Mouse (Mus musculus) neural tube, embryonic 11.5 days (tissue): ENCODE data around the gene Olfr631. TPM values are rescaled to one million over a fixed set of nuclear protein-coding genes. Genes with fewer than 3 reads are reported as not detected.

ENCODE experiments used
- ATAC-seq: fragments of 200-750 bp; cut with Nextera tagmentation; 2 replicates; pipeline ENCODE4 v1.8.0; 2017; ENCODE audit warnings: moderate number of reproducible peaks, mild to moderate bottlenecking, moderate TSS enrichment, moderate library complexity; ENCODE audit not compliant: insufficient read depth, low FRiP score, low TSS enrichment
- DNase-seq: peaks from one replicate; pipeline ENCODE4 v3.0.0-alpha.2; 2015; ENCODE audit warnings: low spot score
- H3K27ac ChIP-seq: fragments of 300-500 bp; sonication (generic); 2 replicates; pipeline ENCODE4 v1.5.1; 2014; ENCODE audit warnings: low read depth, mild to moderate bottlenecking, low read length
- H3K27me3 ChIP-seq: fragments of 300-500 bp; sonication (generic); 2 replicates; pipeline ENCODE4 v1.6.1; 2014; ENCODE audit warnings: mild to moderate bottlenecking, low read length, mixed read lengths; ENCODE audit not compliant: control insufficient read depth, insufficient read depth
- H3K36me3 ChIP-seq: fragments of 300-500 bp; sonication (generic); 2 replicates; pipeline ENCODE4 v1.6.1; 2014; ENCODE audit warnings: mild to moderate bottlenecking, low read length, moderate library complexity, mixed read lengths; ENCODE audit not compliant: control insufficient read depth, insufficient read depth
- H3K4me1 ChIP-seq: fragments of 300-500 bp; sonication (generic); 2 replicates; pipeline ENCODE4 v1.6.1; 2014; ENCODE audit warnings: low read length, mixed read lengths; ENCODE audit not compliant: control insufficient read depth, insufficient read depth
- H3K4me2 ChIP-seq: fragments of 300-500 bp; sonication (generic); 2 replicates; pipeline ENCODE4 v1.6.1; 2014; ENCODE audit warnings: low read depth, mild to moderate bottlenecking, moderate library complexity
- H3K4me3 ChIP-seq: fragments of 300-500 bp; sonication (generic); 2 replicates; pipeline ENCODE4 v1.5.1; 2014; ENCODE audit warnings: low read depth, low read length
- H3K9ac ChIP-seq: fragments of 300-500 bp; sonication (generic); 2 replicates; pipeline ENCODE4 v1.6.1; 2014; ENCODE audit warnings: mild to moderate bottlenecking, low read length
- H3K9me3 ChIP-seq: fragments of 300-500 bp; sonication (generic); 2 replicates; pipeline ENCODE4 v1.6.1; 2016; ENCODE audit warnings: low read length; ENCODE audit not compliant: control insufficient read depth
- WGBS: fragments of 180-500 bp; shearing (Covaris S2); extraction: QIAGEN DNeasy Blood & Tissue Kit; methylation state at CpG from one replicate; pipeline ENCODE4 v1.1.7; 2014; 5-methylcytosine and 5-hydroxymethylcytosine counted together
- polyA plus RNA-seq: library from polyadenylated mRNA; unstranded; fragments of >200 nt; fragmentation: Nextera tagmentation; extraction: Ambion mirVana; gene quantifications from 2 replicates; pipeline ENCODE4 v1.2.1, GENCODE M21; 2014

Olfr631 gene
- polyA plus RNA-seq = not detected in 2 replicates

DNA sequence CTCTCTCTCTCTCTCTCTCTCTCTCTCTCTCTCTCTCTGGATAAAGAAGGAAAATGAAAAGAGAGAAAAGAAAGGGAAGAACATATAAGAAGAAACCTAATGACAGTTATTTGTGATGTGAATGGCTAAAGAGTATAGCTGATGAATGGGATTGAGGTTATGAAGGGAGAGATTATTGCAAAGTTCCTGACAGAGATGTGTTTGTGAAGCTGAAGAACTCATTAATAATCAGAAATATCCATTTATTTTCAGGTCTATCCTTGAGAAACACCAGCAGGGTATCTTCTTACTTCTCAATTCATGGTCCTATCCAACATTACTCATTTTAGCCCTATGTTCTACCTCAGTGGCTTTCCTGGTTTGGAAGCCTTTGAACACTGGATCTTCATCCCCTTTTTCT is at the start of gene Olfr631:
Gene Olfr631, plus strand, starts transcription at position 301 of the 400 bp plus-strand sequence.
- H3K27me3 ChIP-seq = no peaks in the 10 kb centered on the region
- no peaks in the 10 kb centered on the region for H3K4me1 ChIP-seq
- no peak within 1 kb of the TSS for H3K4me3 ChIP-seq
- no peak within 1 kb of the TSS for H3K27ac ChIP-seq
- H3K36me3 ChIP-seq = no peaks in the 10 kb centered on the region
- H3K9me3 ChIP-seq = no peaks in the 10 kb centered on the region
- no peak within 1 kb of the TSS for H3K4me2 ChIP-seq
- no peak for DNase-seq
- H3K9ac ChIP-seq = no peak within 1 kb of the TSS
- ATAC-seq = no peak

DNA sequence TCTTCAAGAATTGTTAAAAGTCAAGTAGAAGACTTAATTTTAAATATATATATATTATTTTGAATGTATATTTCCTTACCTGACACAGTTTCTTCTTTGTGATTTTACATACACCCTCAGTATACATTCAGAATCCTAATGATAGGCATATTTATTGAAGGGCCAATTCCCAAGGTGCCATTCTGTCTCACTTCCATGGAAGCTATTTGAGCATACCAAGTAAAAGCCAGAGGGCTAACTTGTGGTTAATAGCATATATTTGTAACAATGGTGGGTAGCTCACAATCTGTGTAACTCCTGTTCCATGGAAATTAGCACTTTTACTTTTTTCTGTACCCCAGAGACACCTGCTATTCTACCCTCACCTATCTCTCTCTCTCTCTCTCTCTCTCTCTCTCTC is 42.5 kb upstream of the Olfr631 start, which contains the start of gene Olfr66:
Gene Olfr66, minus strand, starts transcription at position 101 of the 400 bp plus-strand sequence.
- ATAC-seq (no peak), DNase-seq (no peak)
- no peak within 1 kb of the TSS for H3K9ac ChIP-seq
- no peaks in the 10 kb centered on the region for H3K9me3 ChIP-seq
- H3K27me3 ChIP-seq = no peaks in the 10 kb centered on the region
- no peaks in the 10 kb centered on the region for H3K4me1 ChIP-seq
- no peaks in the 10 kb centered on the region for H3K36me3 ChIP-seq
- no peak within 1 kb of the TSS for H3K4me2 ChIP-seq
- H3K4me3 ChIP-seq = no peak within 1 kb of the TSS
- no peak within 1 kb of the TSS for H3K27ac ChIP-seq

DNA sequence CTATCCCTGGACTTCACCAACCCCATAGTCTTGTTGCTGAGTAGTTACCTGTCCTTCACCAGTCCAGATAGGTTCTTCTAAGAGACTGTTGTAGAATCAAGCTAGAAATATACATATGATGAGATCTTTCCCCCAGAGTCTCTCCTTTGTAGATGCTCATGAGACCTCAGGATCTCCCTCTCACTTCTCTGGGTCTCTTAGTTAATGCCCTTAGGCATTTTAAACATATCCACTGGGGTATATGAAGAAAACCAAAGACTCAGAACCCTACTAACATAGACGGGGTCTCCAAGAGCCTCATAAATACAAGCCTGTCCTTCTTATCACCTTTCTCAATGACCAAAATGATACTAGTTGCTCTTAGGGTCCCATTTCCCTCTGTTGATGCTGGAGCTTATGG is 34.2 kb upstream of the Olfr631 start, which contains the start of gene Olfr64:
Gene Olfr64, minus strand, starts transcription at position 101 of the 400 bp plus-strand sequence.
- no peak within 1 kb of the TSS for H3K4me3 ChIP-seq
- H3K27ac ChIP-seq = no peak within 1 kb of the TSS
- no peaks in the 10 kb centered on the region for H3K36me3 ChIP-seq
- 68% methylated on average over 1 of the region's 1 CpGs for WGBS
- H3K9ac ChIP-seq = no peak within 1 kb of the TSS
- no peaks in the 10 kb centered on the region for H3K9me3 ChIP-seq
- DNase-seq (no peak), ATAC-seq (no peak)
- no peak within 1 kb of the TSS for H3K4me2 ChIP-seq
- H3K4me1 ChIP-seq = no peaks in the 10 kb centered on the region
- no peaks in the 10 kb centered on the region for H3K27me3 ChIP-seq

DNA sequence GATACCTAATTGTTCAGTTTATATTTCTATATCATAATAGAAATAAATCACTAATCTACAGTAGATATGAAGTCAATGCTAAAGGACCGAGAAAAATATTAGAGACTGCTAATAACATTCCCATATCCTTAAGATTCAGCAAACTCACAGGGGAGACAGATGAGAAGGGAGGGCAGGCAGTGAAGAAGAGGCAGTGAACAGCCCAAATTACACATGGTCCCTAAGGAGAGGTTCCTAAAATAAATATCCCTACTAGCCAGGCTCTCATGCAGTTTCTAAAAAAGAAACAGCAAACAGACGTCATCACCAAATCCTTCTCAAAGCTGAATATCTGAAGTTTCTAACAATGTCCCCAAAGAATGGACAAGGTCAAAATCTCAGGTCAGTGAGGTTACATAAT is 25.4 kb upstream of the Olfr631 start, which contains the start of gene Olfr65:
Gene Olfr65, plus strand, starts transcription at position 301 of the 400 bp plus-strand sequence.
- DNase-seq (no peak), ATAC-seq (no peak)
- H3K4me2 ChIP-seq = no peak within 1 kb of the TSS
- H3K27ac ChIP-seq = no peak within 1 kb of the TSS
- H3K9me3 ChIP-seq = no peaks in the 10 kb centered on the region
- 73% methylated on average over 2 of the region's 2 CpGs for WGBS
- H3K9ac ChIP-seq = no peak within 1 kb of the TSS
- H3K4me3 ChIP-seq = no peak within 1 kb of the TSS
- H3K36me3 ChIP-seq = no peaks in the 10 kb centered on the region
- no peaks in the 10 kb centered on the region for H3K4me1 ChIP-seq
- no peaks in the 10 kb centered on the region for H3K27me3 ChIP-seq

DNA sequence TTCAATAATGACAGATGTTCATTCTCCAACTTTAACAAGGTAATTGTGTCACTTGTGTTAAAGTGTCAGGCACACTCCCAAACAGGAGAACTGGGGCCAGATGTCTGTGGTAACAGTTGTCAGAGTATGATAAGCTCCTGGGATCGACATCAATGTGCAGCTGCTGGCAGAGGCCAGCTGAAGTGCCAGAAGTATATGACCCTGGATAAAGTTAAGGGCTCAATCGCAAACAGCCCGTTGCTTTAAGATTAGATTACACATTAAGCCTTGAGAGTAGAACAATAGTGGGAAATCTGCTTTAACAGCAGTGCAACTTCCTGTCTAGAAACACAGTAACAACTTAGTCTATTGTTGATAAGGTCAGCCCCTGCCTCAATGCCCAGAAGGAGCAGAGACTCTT is 18.6 kb upstream of the Olfr631 start:
- H3K4me3 ChIP-seq = no peak overlapping the region
- H3K4me2 ChIP-seq = no peak overlapping the region
- no peaks in the 10 kb centered on the region for H3K27me3 ChIP-seq
- H3K9me3 ChIP-seq = no peaks in the 10 kb centered on the region
- no peak for ATAC-seq
- no peak overlapping the region for H3K9ac ChIP-seq
- DNase-seq = no peak
- 51% methylated on average over 3 of the region's 3 CpGs for WGBS
- H3K4me1 ChIP-seq = no peaks in the 10 kb centered on the region
- H3K36me3 ChIP-seq = no peaks in the 10 kb centered on the region
- H3K27ac ChIP-seq = no peak overlapping the region

DNA sequence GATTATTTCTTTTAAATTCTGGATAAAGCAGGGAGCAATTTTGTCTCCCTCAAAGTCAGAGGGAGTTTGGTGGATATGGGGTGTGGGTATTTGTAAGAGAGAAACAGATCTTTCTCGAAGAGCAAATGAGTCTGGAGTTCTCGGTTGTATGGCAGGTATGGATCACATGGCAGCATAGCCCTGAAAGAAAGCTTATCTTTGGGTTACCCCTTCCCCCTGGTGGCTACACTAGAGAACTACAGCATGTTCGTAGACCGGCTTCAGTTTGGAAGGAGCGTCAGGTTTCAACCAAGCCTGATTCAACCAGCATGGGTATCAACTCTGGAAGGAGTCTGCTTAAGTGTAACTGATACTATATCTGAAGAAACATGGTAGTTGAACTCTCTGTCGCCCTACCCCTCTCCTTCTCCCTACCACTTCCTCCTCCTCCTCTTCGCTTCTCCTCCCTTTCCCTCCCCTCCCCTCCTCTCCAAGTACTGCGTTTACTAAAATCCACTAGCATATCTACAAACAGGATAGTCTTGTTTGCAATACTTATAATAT is 15.6 kb upstream of the Olfr631 start:
- H3K27ac ChIP-seq = no peak overlapping the region
- no peaks in the 10 kb centered on the region for H3K4me1 ChIP-seq
- ATAC-seq = no peak; the same call in 1 of the 2 replicates
- DNase-seq = peak; percentile 11
- H3K4me3 ChIP-seq = no peak overlapping the region
- WGBS = 48% methylated on average over 8 of the region's 8 CpGs
- no peaks in the 10 kb centered on the region for H3K36me3 ChIP-seq
- H3K9ac ChIP-seq = no peak overlapping the region
- no peaks in the 10 kb centered on the region for H3K27me3 ChIP-seq
- H3K9me3 ChIP-seq = no peaks in the 10 kb centered on the region
- H3K4me2 ChIP-seq = no peak overlapping the region

DNA sequence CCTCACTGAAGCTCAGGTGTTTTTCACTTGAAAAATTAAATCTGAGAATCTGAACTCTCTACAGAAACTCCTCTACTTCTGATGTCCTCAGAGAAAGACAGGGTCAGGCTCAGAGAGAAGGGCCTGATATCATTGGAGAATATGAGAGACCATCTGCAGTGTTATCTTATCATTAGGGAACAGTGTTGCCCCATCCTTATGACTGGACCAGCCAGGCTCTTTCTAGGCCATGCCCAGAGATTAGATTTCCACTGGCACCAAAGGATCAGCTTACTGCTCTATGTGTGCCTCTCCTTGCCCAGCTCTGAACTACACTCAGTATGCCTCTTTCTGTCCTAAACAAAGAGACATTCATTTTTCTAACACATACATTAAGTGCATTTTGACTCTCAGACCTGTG is 13.3 kb upstream of the Olfr631 start:
- H3K4me1 ChIP-seq = no peaks in the 10 kb centered on the region
- no peak for ATAC-seq
- H3K36me3 ChIP-seq = no peaks in the 10 kb centered on the region
- H3K9me3 ChIP-seq = no peaks in the 10 kb centered on the region
- no peak overlapping the region for H3K4me3 ChIP-seq
- H3K27ac ChIP-seq = no peak overlapping the region
- H3K27me3 ChIP-seq = no peaks in the 10 kb centered on the region
- no peak overlapping the region for H3K4me2 ChIP-seq
- DNase-seq = no peak
- H3K9ac ChIP-seq = no peak overlapping the region

DNA sequence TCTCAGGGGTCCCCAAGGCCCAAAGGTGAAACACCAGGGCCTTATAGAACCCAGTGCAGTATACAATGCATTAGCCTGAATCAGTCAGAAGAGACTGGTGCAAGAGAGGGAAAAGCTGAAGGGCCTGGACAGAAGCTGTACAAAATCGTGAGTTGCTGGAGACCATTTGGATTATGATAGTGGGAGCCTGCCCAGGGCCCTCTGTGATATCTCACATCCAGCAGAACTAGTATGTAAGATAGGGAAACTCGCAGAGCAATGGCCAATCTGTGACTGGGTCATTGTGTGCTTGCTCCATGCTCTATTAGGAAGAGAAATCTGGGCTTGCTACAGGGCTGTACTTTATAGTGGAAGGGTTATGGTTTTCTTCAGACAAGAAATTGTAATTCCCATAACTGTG is 5.6 kb downstream of the Olfr631 start, which contains the start of gene Olfr632:
Gene Olfr632, plus strand, starts transcription at position 84 of the 400 bp plus-strand sequence.
- no peaks in the 10 kb centered on the region for H3K27me3 ChIP-seq
- no peaks in the 10 kb centered on the region for H3K4me1 ChIP-seq
- ATAC-seq (no peak), DNase-seq (no peak)
- H3K4me2 ChIP-seq = no peak within 1 kb of the TSS
- no peak within 1 kb of the TSS for H3K4me3 ChIP-seq
- H3K9me3 ChIP-seq = no peaks in the 10 kb centered on the region
- WGBS = 82% methylated on average over 2 of the region's 2 CpGs
- H3K36me3 ChIP-seq = no peaks in the 10 kb centered on the region
- no peak within 1 kb of the TSS for H3K27ac ChIP-seq
- no peak within 1 kb of the TSS for H3K9ac ChIP-seq

DNA sequence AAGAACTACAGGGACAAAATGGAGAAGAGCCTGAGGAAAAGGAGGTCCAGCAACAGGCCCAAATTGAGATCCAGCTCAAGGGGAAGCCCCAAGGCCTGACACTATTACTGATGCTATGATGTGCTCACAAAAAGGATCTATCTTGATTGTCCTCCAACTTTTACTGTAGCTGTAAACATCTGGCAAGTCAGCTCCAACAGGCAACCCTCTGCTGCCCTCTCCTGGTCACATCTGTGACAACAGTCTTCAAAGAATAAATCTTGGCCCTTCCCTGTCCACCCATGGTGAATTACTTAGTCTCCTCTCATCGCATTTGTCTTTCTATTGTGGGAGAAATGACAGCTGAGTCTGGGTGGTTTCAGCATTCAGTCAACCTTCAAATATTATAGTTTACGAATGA is 14.1 kb downstream of the Olfr631 start:
- no peak for ATAC-seq

More for the DNA sequence above, 14.1 kb downstream of the Olfr631 start:
- peak; percentile 56 for DNase-seq
- 32% methylated on average over 2 of the region's 2 CpGs for WGBS
- Histone ChIP-seq H3K4me2 (no peak overlapping the region), H3K9ac (no peak overlapping the region), H3K27ac (no peak overlapping the region), H3K27me3 (no peaks in the 10 kb centered on the region), H3K36me3 (no peaks in the 10 kb centered on the region), H3K4me3 (no peak overlapping the region), H3K4me1 (no peaks in the 10 kb centered on the region), H3K9me3 (no peaks in the 10 kb centered on the region)
